Mouse (Mus musculus) neutrophil, adult 65 days (primary cell): ENCODE data around the gene Cars2. TPM values are rescaled to one million over a fixed set of nuclear protein-coding genes. Genes with fewer than 3 reads are reported as not detected.

Experiments used
- total RNA-seq: library from RNA; stranded (reverse); gene quantifications from 2 replicates; pipeline ENCODE4 v1.2.4, GENCODE M21; 2023

Gene Cars2
- 14.6 and 25.1 TPM in 2 replicates for total RNA-seq

DNA sequence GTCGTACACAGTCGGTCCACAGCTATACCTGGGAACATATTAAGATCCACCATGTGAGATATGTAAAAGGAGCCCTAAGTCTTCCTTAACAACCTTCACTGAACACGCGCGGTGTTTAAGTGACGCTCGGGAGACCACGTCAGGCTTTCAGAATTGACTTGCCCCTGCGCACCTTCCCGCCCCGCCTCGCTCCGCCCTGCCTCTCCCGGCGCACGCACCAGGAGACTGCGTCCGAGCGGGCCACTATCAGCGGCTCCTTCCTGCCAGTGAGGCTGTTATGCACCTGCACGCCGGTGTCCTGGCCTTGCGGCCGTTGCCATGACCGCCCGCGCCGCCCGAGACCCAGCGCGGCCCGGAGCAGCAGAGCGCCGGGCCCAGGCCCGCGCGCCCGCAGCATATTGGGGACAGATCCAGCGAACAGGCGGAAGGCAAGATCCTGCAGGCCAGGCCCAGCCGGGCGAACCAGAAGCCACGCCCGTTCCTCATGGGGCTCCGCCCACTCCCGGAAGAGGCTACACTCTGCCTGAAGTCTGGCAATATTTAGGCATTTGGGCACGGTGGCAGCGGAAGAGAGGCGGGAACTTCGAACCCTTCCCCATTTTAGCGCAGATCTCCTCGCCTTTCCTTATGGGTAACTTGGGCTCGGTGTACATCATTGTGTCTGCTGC, at the start of gene Cars2:
Gene Cars2, minus strand, starts transcription at position 503 of the 668 bp plus-strand sequence.

DNA sequence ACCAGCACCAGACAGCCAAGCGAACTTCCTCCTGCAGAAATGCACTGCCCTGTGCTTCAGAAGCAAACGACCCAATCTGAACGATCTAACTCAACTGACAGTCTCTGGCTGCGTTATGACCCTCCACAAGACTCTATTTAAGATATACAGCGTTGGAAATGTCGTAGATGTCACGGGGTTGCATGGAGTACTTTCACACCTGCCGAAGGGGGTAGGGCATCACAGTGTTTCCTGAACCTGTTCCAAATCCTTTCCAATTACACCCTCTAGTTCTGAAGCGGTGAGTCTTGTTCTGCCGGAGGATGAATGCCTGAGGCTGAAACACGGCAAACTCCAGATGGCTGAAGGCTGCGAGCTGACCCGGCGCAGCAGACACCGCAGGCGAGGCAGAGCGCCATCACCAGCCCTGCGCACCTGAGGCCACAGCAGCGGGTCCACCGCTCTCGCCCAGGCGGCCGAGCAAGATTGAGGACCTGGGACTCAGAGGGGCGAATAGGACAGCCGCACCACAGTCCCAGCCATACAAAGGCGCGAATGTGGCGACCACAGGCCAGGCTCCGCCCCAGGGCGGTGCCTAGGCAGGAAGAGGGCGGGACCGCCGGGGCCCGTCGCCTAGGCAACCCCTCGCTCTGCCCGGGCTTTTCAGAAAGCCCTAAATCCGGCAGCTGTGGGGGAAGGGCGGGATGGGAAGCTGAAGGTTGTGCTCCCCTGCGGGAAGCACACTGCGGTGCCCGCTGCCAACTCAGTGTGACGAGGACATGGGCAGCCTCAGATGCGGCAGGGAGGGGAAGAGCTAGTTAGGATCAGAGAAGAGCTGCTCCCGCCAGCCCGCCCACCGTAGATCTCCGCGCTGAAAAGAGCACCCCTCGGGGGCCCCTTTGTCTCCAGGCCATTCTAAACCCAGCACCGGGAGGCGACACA, 4.5 kb upstream of the Cars2 start, which contains the start of gene Ing1:
Gene Ing1, plus strand, starts transcription at position 773 of the 921 bp plus-strand sequence.

DNA sequence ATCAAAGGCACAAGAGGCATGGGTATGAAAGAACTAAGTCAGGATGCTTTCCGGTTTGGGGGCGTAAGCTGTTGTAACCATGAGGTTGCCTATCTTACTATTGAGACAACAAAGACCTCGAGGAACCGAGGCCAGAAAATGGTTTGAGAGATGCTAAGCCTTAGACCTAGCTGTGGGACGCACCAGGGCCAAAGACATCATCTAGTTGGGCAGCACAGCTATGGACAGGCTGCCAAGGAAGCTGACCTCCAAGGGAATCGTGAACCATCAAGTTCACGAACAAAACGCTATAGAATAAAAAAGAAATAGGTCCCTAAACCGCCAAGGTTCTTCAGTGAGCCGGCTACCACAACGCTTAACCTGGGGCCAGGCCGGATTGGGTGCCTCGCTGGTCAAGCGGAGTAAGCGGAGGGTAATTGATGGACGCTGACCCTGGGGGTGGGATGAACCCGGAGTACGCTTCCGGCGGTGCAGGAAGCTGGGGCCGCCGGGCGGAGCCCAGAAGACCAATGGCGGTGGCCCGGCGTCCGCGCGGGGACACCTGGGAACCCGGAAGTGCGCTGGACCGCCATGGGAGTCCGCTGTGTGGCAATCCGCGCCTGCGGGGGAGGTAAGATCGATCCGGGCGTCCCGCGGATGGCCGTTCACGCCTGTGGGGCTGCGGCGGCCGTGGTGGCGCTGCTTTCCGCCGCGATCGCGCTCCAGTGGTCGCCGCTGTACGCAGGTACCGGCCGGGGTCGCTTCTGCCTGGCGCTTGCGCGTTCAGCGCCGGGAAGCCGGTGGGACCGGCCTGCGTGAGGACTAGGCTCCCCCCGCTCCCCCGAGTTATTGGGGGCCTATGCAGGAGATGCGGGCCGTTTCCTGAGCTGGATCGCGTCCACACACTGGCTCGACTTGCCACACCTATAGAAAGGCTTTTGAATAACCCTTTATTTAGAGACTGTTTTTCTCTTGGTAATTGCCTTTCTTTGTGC, 53.3 kb downstream of the Cars2 start, which contains the start of gene Naxd:
Gene Naxd, plus strand, starts transcription at position 490 of the 974 bp plus-strand sequence.

DNA sequence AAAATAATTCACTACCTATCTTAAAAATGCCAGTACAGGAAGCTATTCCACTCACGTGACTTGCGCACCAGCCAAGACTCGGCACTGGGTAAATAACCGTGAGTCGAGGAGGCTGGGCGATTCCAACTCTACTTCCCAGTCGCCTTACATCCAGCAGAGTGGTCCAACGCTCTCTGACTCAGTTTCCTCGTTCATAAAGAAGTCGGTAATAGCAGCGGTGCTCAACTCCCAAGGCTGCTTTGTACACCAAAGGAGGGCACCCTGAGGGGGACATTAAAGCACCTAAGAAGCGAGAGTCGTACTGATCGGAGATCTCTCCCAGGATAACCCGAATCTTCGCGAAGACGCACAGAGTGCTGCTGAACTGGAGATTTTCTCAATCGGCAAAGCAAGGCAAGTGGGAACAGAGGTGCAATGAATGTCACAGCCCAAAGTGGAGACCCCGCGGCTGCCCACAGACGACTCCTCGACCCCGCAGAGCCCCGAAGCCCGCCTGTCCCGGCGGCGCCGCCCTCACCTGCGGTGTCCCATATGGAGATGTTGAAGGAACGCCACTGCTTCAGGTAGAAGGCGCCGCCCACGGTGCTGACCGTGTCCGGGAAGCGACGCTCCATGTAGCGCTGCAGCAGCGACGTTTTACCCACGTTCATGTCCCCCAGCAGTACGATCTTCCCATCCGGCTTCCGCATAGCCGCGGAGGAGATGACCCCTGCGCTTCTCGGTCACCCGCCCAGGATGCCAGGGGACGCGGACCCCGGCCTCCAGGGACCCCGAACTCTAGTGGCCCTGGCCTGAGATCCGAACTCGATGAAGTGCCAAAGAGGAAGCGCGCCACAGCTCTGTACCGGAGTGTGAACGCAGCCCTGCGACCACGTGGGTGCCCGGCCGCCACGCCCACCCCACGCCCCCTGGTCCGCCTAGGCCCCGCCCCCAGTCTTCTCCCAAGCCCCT, 72.5 kb downstream of the Cars2 start, which contains the start of gene Rab20:
Gene Rab20, minus strand, starts transcription at position 900 of the 951 bp plus-strand sequence.

Other genes with a start within 250 kb of the Cars2 start
- 0.20 and 0.54 TPM in 2 replicates for gene Col4a2, start 238.0 kb downstream of the Cars2 start, total RNA-seq
- gene Col4a1, start 238.0 kb downstream of the Cars2 start, total RNA-seq, result 0.54 and 1.4 TPM in 2 replicates
- 64.9 and 67.3 TPM in 2 replicates for gene Rab20, start 72.1 kb downstream of the Cars2 start, total RNA-seq
- gene Naxd, start 53.3 kb downstream of the Cars2 start, total RNA-seq, result 36.4 and 38.9 TPM in 2 replicates
- gene Ing1, start 4.8 kb upstream of the Cars2 start, total RNA-seq, result 55.6 and 56.3 TPM in 2 replicates
- gene Ankrd10, start 85.0 kb upstream of the Cars2 start, total RNA-seq, result 17.5 and 26.4 TPM in 2 replicates
- gene 1700016D06Rik, start 150.3 kb upstream of the Cars2 start, total RNA-seq, result not detected in 2 replicates
- 42.4 and 53.5 TPM in 2 replicates for gene Arhgef7, start 176.9 kb upstream of the Cars2 start, total RNA-seq